Mouse (Mus musculus) lung, adult 2 months (tissue): ENCODE results near the gene Colgalt2.

ENCODE experiments used
- CTCF ChIP-seq: fragments of 200-500 bp; IDR thresholded peaks from 2 replicates; pipeline ENCODE4 v1.5.1; 2011; ENCODE audit warnings: mild to moderate bottlenecking, low read length, control low read depth; ENCODE audit not compliant: insufficient read depth
- POLR2A ChIP-seq: fragments of 200-500 bp; IDR thresholded peaks from 2 replicates; pipeline ENCODE4 v1.6.1; 2011; ENCODE audit warnings: low read depth, mild to moderate bottlenecking, control low read depth, low read length, borderline replicate concordance; ENCODE audit errors: extremely low read depth

DNA sequence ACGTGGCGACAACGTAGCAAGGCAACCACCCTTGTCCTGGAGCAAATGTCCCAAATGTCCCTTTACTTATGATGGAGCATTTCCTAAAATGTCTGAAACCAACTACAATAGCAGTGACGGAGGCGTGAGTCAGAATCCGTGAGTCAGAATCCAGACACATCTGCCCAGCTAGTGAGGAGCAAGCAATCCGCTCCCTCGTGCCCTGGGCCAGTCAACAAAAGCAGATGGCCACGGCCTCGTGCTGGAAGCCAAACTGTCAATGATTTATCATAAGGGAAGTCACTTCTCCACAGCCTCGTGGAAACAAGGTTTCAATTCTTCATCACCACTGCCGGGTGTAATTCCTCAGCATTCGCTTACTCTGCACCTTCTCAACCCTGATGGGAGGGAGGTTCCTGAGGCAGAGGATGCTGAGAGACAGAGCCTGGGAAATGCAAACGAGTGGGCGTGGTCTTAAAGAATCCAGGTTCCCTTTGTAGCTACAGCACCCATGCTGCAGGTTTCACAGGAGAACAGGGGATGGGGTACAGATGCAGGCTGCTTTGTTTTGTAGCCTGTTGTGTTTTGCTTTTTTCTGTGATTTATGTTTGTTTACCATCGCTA lies 136.9 kb downstream of the Colgalt2 start:
- no peak for TF ChIP-seq CTCF
- TF ChIP-seq POLR2A, result no peak
